9 mouse cellular contexts compared by ENCODE assay signal in the genomic region with DNA sequence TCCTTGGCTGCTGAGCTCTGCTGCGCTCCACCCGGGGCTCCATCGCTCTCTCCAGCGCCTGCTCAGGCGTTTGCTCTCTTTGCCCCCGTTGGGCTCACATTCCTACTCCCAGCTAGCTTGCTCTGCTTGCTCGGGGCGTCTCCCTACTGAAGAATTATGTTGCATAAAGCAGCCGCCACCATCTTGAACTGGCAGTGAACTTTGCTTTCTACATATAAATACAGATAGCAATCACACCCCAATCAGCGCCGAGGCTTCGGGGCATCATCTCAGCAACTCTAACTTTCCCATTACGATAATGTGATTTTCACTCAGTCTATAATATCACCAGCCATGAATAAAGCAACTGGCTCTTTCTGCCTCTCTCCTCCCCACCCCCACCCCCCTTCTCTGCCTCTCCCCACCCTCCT. TPM values are rescaled to one million over a fixed set of nuclear protein-coding genes. Genes with fewer than 3 reads are reported as not detected.
DNase-seq lines count a peak whose midpoint lies in the region; ATAC-seq and TF ChIP-seq lines count a peak whose summit lies in the region.
"Had no signal": no experiment of that assay in that cellular context is flagged by ENCODE, and none has a peak within 500 bp of the region (broad histone marks: within the 10 kb centered on the region; RNA-seq: fewer than 3 reads in every experiment).

No protein-coding gene starts in this region.

- H3K36me3 ChIP-seq in heart, embryonic 12.5 days, result no peaks in the 10 kb centered on the region
- no peaks in the 10 kb centered on the region for H3K36me3 ChIP-seq in E14TG2a.4 (ENCODE audit: insufficient read depth, low read length)
- no peaks in the 10 kb centered on the region for H3K36me3 ChIP-seq in embryonic facial prominence, embryonic 12.5 days
- no peaks in the 10 kb centered on the region for H3K36me3 ChIP-seq in limb, embryonic 10.5 days

- peaks cover 13% of the 10 kb centered on the region for H3K4me1 ChIP-seq in heart, embryonic 12.5 days (replicated peaks)
- peaks cover 29% of the 10 kb centered on the region for H3K4me1 ChIP-seq in E14TG2a.4 (replicated peaks; ENCODE audit: low read depth, low read length)
- peaks cover 25% of the 10 kb centered on the region for H3K4me1 ChIP-seq in embryonic facial prominence, embryonic 12.5 days
- peaks cover 25% of the 10 kb centered on the region for H3K4me1 ChIP-seq in limb, embryonic 10.5 days

- 32% methylated on average over 13 of the region's 13 CpGs for WGBS in heart, embryonic 12.5 days
- WGBS in embryonic facial prominence, embryonic 12.5 days, result 22% methylated on average over 13 of the region's 13 CpGs
- 38% methylated on average over 13 of the region's 13 CpGs for WGBS in limb, embryonic 10.5 days

- no peak for TF ChIP-seq CTCF in E14TG2a.4 (conservative IDR thresholded peaks at IDR 0.05; ENCODE audit: low read length)

- no peak overlapping the region for H3K4me3 ChIP-seq in heart, embryonic 12.5 days
- peak overlapping the region; percentile 60 for H3K4me3 ChIP-seq in E14TG2a.4 (replicated peaks; ENCODE audit: low read length)
- H3K4me3 ChIP-seq in embryonic facial prominence, embryonic 12.5 days, result no peak overlapping the region
- H3K4me3 ChIP-seq in limb, embryonic 10.5 days, result no peak overlapping the region

- ATAC-seq in heart, embryonic 12.5 days (ENCODE audit: insufficient number of reproducible peaks, low FRiP score), result no peak
- ATAC-seq in embryonic facial prominence, embryonic 12.5 days (ENCODE audit: insufficient number of reproducible peaks, insufficient read depth, low FRiP score, low TSS enrichment), result 0 out of 2 replicates have a peak, but pooled peaks have one; percentile 62

- no peak for DNase-seq in heart, adult 9 months (ENCODE audit: low spot score in 2 of 2)
- no peak for DNase-seq in limb, embryonic 10.5 days (ENCODE audit: low spot score)
- no peak for DNase-seq in layer of hippocampus, adult 18-20 months (ENCODE audit: low spot score in 2 of 2)
- DNase-seq in cerebellum, adult 9-11 months, result no peak
- no peak for DNase-seq in left cerebral cortex, adult 11 months (ENCODE audit: low spot score)
- DNase-seq: adrenal gland, postnatal 25 days had no signal

- H3K9me3 ChIP-seq in heart, embryonic 12.5 days (replicated peaks), result no peaks in the 10 kb centered on the region
- no peaks in the 10 kb centered on the region for H3K9me3 ChIP-seq in E14TG2a.4 (ENCODE audit: low read length)
- H3K9me3 ChIP-seq in embryonic facial prominence, embryonic 12.5 days, result no peaks in the 10 kb centered on the region
- no peaks in the 10 kb centered on the region for H3K9me3 ChIP-seq in limb, embryonic 10.5 days (replicated peaks)

- H3K27ac ChIP-seq in heart, embryonic 12.5 days (ENCODE audit: poor library complexity, severe bottlenecking), result no peak overlapping the region
- peak overlapping the region; percentile 85 for H3K27ac ChIP-seq in embryonic facial prominence, embryonic 12.5 days
- peak overlapping the region; percentile 67; the same call in 1 of the 2 replicates for H3K27ac ChIP-seq in limb, embryonic 10.5 days

- peak overlapping the region; percentile 27; the same call in 1 of the 2 replicates for H3K4me2 ChIP-seq in heart, embryonic 12.5 days
- peak overlapping the region; percentile 33 for H3K4me2 ChIP-seq in embryonic facial prominence, embryonic 12.5 days (replicated peaks)

- H3K27me3 ChIP-seq in heart, embryonic 12.5 days (replicated peaks), result peaks cover 8% of the 10 kb centered on the region; the same call in 1 of the 2 replicates
- peaks cover 12% of the 10 kb centered on the region for H3K27me3 ChIP-seq in E14TG2a.4 (ENCODE audit: insufficient read depth, low read length)
- H3K27me3 ChIP-seq in embryonic facial prominence, embryonic 12.5 days, result no peaks in the 10 kb centered on the region
- H3K27me3 ChIP-seq in limb, embryonic 10.5 days (ENCODE audit: low read depth, poor library complexity, severe bottlenecking), result peaks cover 20% of the 10 kb centered on the region

- no peak overlapping the region for H3K9ac ChIP-seq in heart, embryonic 12.5 days
- no peak overlapping the region for H3K9ac ChIP-seq in embryonic facial prominence, embryonic 12.5 days

RNA-seq across cellular contexts. Expression of gene Btrc, which starts 46.1 kb away (rescaled TPM):
- 40.0 and 44.3 TPM in 2 replicates for polyA plus RNA-seq in heart, embryonic 12.5 days (2016; fragmentation: Nextera tagmentation; extraction: Ambion mirVana)
- 57.3 and 59.4 TPM in 2 replicates for polyA plus RNA-seq in embryonic facial prominence, embryonic 12.5 days (2016; fragmentation: Nextera tagmentation; extraction: Ambion mirVana)
- polyA plus RNA-seq in limb, embryonic 10.5 days (2016; fragmentation: Nextera tagmentation; extraction: Ambion mirVana), result 45.0 and 53.4 TPM in 2 replicates
- 100 to 1,000 TPM in 1 of 2 experiments, 10 to 100 TPM in 1; 99.8 to 104 TPM for total RNA-seq in layer of hippocampus, adult 18-20 months (2021)
